10 mouse cellular contexts compared by ENCODE assay signal in the genomic region with DNA sequence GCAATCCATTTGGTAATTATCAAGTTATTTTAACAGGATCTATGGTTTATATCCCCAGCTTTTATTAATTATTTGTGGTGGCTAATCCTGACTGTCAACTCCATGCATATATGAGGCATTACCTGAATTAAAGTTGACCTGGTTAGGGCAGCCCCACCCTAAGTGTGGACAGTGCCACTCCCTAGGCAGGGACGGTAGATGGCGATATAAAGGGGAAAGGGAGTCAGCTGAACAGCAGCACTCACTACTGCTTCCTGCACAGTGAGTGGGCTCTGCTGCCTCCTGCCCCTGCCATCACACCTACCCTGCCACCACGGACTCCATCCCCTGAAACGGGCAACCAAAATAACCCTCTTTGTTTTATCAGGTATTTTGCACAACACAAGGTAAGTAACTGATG. TPM values are rescaled to one million over a fixed set of nuclear protein-coding genes. Genes with fewer than 3 reads are reported as not detected.
A peak's percentile ranks its signal among the peaks of the same experiment; 100 is the strongest.
DNase-seq lines count a peak whose midpoint lies in the region; ATAC-seq and TF ChIP-seq lines count a peak whose summit lies in the region.
"Had no signal": no experiment of that assay in that cellular context is flagged by ENCODE, and none has a peak within 500 bp of the region (broad histone marks: within the 10 kb centered on the region; RNA-seq: fewer than 3 reads in every experiment).

No protein-coding gene starts in this region.

- no peak; the same call in 1 of the 2 replicates for ATAC-seq in heart, postnatal 0 days (ENCODE audit: insufficient read depth, low read depth)
- no peak for ATAC-seq in lung, postnatal 0 days

- no peak overlapping the region for H3K4me2 ChIP-seq in heart, postnatal 0 days (ENCODE audit: low read depth, low read length)
- H3K4me2 ChIP-seq in lung, postnatal 0 days (replicated peaks; ENCODE audit: low read depth, low read length) = no peak overlapping the region
- H3K4me2 ChIP-seq: hindbrain, embryonic 15.5 days; limb, embryonic 13.5 days had no signal

- TF ChIP-seq CTCF in heart, postnatal 0 days (IDR thresholded peaks at IDR 0.05; ENCODE audit: low read depth) = peak; percentile 49
- no peak for TF ChIP-seq CTCF in thymus, adult 2 months (IDR thresholded peaks at IDR 0.05; ENCODE audit: borderline replicate concordance, control insufficient read depth, extremely low read depth, insufficient read depth, low read length, poor library complexity)
- TF ChIP-seq CTCF in lung, postnatal 0 days (IDR thresholded peaks at IDR 0.05) = peak; percentile 55

- no peak for DNase-seq in heart, postnatal 0 days (ENCODE audit: low spot score)
- no peak for DNase-seq in heart, postnatal 36 days
- DNase-seq in thymus, adult 2 months = peak; percentile 40
- DNase-seq in thymus, postnatal 0 days (ENCODE audit: low spot score) = no peak
- no peak for DNase-seq in lung, postnatal 0 days (ENCODE audit: low spot score)
- DNase-seq in thymus, postnatal 4 days = peak; percentile 41
- no peak for DNase-seq in frontal cortex, postnatal 10 days (ENCODE audit: low spot score in 2 of 2)
- no peak for DNase-seq in adipocyte (ENCODE audit: low spot score)

- intact Hi-C loops in heart, postnatal 36 days (cut with DNase I) = no loop called here

- H3K9ac ChIP-seq in heart, postnatal 0 days (replicated peaks; ENCODE audit: low read depth, low read length) = no peak overlapping the region
- H3K9ac ChIP-seq in lung, postnatal 0 days (replicated peaks; ENCODE audit: low read depth) = no peak overlapping the region
- H3K9ac ChIP-seq: hindbrain, embryonic 15.5 days; limb, embryonic 13.5 days had no signal

- peaks cover 4% of the 10 kb centered on the region; the same call in 1 of the 2 replicates for H3K4me1 ChIP-seq in heart, postnatal 0 days (ENCODE audit: control insufficient read depth, insufficient read depth)
- no peaks in the 10 kb centered on the region for H3K4me1 ChIP-seq in thymus, adult 2 months (replicated peaks; ENCODE audit: control insufficient read depth, insufficient read depth, low read length)
- no peaks in the 10 kb centered on the region for H3K4me1 ChIP-seq in lung, postnatal 0 days (ENCODE audit: insufficient read depth, low read depth, low read length)
- H3K4me1 ChIP-seq: hindbrain, embryonic 15.5 days; limb, embryonic 13.5 days had no signal

- TF ChIP-seq POLR2A in thymus, adult 2 months (IDR thresholded peaks at IDR 0.05; ENCODE audit: control insufficient read depth, extremely low read depth, insufficient read depth, low read length, poor library complexity) = no peak

- no peaks in the 10 kb centered on the region for H3K27me3 ChIP-seq in heart, postnatal 0 days (ENCODE audit: control insufficient read depth, insufficient read depth, low read length)
- no peaks in the 10 kb centered on the region for H3K27me3 ChIP-seq in thymus, adult 2 months (ENCODE audit: control insufficient read depth, insufficient read depth, low read length)
- H3K27me3 ChIP-seq in lung, postnatal 0 days (replicated peaks; ENCODE audit: insufficient read depth, low read length) = no peaks in the 10 kb centered on the region
- H3K27me3 ChIP-seq: hindbrain, embryonic 15.5 days; limb, embryonic 13.5 days had no signal

- 48% methylated on average over 4 of the region's 4 CpGs for WGBS in heart, postnatal 0 days
- 84% methylated on average over 4 of the region's 4 CpGs for WGBS in thymus, adult 2 months
- 64% methylated on average over 4 of the region's 4 CpGs for WGBS in lung, postnatal 0 days

- no peak overlapping the region for H3K4me3 ChIP-seq in heart, postnatal 0 days (ENCODE audit: low read depth, low read length)
- no peak overlapping the region for H3K4me3 ChIP-seq in thymus, adult 2 months (ENCODE audit: control insufficient read depth, insufficient read depth, low read length)
- H3K4me3 ChIP-seq in lung, postnatal 0 days (ENCODE audit: low read depth, low read length) = no peak overlapping the region
- H3K4me3 ChIP-seq: hindbrain, embryonic 15.5 days; limb, embryonic 13.5 days had no signal

- no peak for TF ChIP-seq EP300 in heart, postnatal 0 days (IDR thresholded peaks at IDR 0.05; ENCODE audit: low read depth)
- no peak for TF ChIP-seq EP300 in lung, postnatal 0 days (IDR thresholded peaks at IDR 0.05)

- H3K9me3 ChIP-seq in heart, postnatal 0 days (replicated peaks; ENCODE audit: control insufficient read depth, low read length) = no peaks in the 10 kb centered on the region
- no peaks in the 10 kb centered on the region for H3K9me3 ChIP-seq in lung, postnatal 0 days (ENCODE audit: low read length)
- H3K9me3 ChIP-seq: hindbrain, embryonic 15.5 days; limb, embryonic 13.5 days had no signal

- no peak overlapping the region for H3K27ac ChIP-seq in heart, postnatal 0 days (ENCODE audit: low read depth)
- no peak overlapping the region for H3K27ac ChIP-seq in thymus, adult 2 months (ENCODE audit: control insufficient read depth, insufficient read depth, low read length)
- no peak overlapping the region for H3K27ac ChIP-seq in lung, postnatal 0 days (ENCODE audit: low read length)
- H3K27ac ChIP-seq: hindbrain, embryonic 15.5 days; limb, embryonic 13.5 days had no signal

- H3K36me3 ChIP-seq in heart, postnatal 0 days (replicated peaks; ENCODE audit: control insufficient read depth, insufficient read depth, low read length) = peaks cover 21% of the 10 kb centered on the region
- H3K36me3 ChIP-seq in thymus, adult 2 months (ENCODE audit: control insufficient read depth, insufficient read depth, low read length) = peaks cover 6% of the 10 kb centered on the region
- no peaks in the 10 kb centered on the region for H3K36me3 ChIP-seq in lung, postnatal 0 days (ENCODE audit: insufficient read depth, low read length)

RNA-seq across cellular contexts. Expression of a gene that starts 7.7 kb away (rescaled TPM):
- total RNA-seq in heart, postnatal 0 days (2014; rRNA removed; ENCODE audit: low replicate concordance) = 56.9 and 59.4 TPM in 2 replicates
- polyA plus RNA-seq in heart, postnatal 0 days (2015; fragmentation: Nextera tagmentation; extraction: Ambion mirVana) = 129 and 137 TPM in 2 replicates
- 10 to 100 TPM; 41.2 to 41.3 TPM for total RNA-seq in heart, postnatal 36 days (2021)
- polyA plus RNA-seq in thymus, adult 2 months (2012; rRNA removed) = 10.7 and 11.1 TPM in 2 replicates
- 94.0 and 97.7 TPM in 2 replicates for polyA plus RNA-seq in thymus, postnatal 0 days (2015; fragmentation: Nextera tagmentation; extraction: Ambion mirVana)
- polyA plus RNA-seq in lung, postnatal 0 days (2015; fragmentation: Nextera tagmentation; extraction: Ambion mirVana) = 110 and 119 TPM in 2 replicates

RNA-seq across cellular contexts. Expression of a gene that starts 20.2 kb away (rescaled TPM):
- 9.1 and 1,302 TPM in 2 replicates for total RNA-seq in heart, postnatal 0 days (2014; rRNA removed; ENCODE audit: low replicate concordance)
- 3.9 and 5.2 TPM in 2 replicates for polyA plus RNA-seq in heart, postnatal 0 days (2015; fragmentation: Nextera tagmentation; extraction: Ambion mirVana)
- total RNA-seq in heart, postnatal 36 days (2021) = 10 to 100 TPM; 17.6 to 18.0 TPM
- 32.7 and 35.0 TPM in 2 replicates for polyA plus RNA-seq in thymus, adult 2 months (2012; rRNA removed)
- 12.2 and 17.6 TPM in 2 replicates for polyA plus RNA-seq in thymus, postnatal 0 days (2015; fragmentation: Nextera tagmentation; extraction: Ambion mirVana)
- 13.4 and 17.2 TPM in 2 replicates for polyA plus RNA-seq in lung, postnatal 0 days (2015; fragmentation: Nextera tagmentation; extraction: Ambion mirVana)

Comparison
In these comparisons a context has a peak if more than half of its experiments do, and no peak if none do; other contexts are left out.
1. DNase-seq: peak in thymus, adult 2 months (single experiment) and thymus, postnatal 4 days (single experiment); none in heart, postnatal 0 days (single experiment), heart, postnatal 36 days (0 of 2), thymus, postnatal 0 days (single experiment), lung, postnatal 0 days (single experiment), frontal cortex, postnatal 10 days (0 of 2) and adipocyte (single experiment).